Mouse (Mus musculus): ENCODE results near the gene Nhej1.

GRCm38 (mm10) chr1:75022216-75022615 is 102.8 kb downstream of the Nhej1 start:
- TF ChIP-seq CTCF (IDR thresholded peaks at IDR 0.05; ENCODE audit: low read depth) (no peak), EP300 (optimal IDR thresholded peaks at IDR 0.05) (no peak)
